Mouse (Mus musculus) right cerebral cortex, postnatal 4 days (tissue): Measurements from ENCODE around the gene Map3k14.
"Not testable (repeated sequence)": the region's sequence is repeated elsewhere in the genome, so short reads cannot be mapped to it uniquely, and the experiment has no call there.

Experiments
- DNase-seq: peaks from one replicate; pipeline ENCODE4 v3.0.0-alpha.2; 2022

The Map3k14 gene

DNA sequence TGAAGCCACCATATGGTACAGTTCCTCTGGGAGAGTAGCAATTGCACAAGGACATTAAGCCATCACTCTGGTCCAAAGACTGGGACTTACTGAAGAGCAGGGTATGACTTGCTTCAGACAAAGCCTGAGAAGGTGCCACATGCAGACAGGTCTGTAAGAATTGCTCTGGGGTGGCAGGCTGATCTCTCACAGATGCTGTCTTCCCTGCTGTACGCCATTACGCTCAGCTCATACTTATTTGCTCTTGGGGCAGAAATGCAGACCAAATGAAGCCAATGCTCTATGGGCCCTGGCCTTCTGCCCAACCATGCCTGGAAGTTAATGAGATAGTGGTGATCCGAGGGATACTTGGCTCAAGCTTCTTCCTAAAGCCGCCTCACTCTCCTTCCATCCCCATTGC is 22.4 kb downstream of the Map3k14 start:
- DNase-seq = no peak

DNA sequence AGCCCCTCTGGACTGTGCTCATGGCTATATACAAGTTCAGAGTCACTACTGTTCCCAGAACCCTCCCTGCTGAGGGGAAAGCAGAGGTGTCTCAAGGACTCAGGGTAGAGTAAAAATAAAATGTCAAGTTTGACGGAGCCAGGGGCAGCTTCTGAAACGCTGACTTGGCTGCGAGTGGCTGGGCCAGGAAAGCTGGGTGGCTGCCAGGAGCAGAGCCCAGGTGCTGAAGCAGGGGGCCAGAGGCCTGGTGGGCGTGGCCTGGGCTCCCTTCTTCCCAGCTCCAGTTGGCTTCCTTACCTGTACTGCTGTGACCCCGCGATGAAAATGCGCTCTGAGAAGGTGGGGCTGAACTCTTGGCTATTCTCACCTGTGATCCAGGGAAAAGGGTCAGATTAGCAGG is 26.5 kb downstream of the Map3k14 start:
- no peak for DNase-seq

DNA sequence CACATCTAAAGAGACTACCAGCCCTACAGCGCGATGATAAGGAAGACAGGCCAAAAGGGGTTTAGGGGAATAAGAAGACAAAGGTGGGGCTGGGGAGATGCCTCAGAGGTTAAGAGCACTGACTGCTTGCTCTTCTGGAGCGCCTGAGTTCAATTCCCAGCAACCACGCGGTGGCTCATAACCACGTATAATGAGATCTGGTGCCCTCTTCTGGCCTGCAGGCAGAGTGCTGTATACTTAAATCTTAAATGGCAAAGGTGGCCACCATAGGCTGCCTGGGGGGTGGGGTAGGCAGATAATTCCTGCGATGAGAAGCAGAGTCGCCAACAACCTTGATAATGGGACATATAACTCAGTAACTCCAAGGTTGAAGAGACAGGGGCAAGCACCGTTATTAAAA is 29.5 kb downstream of the Map3k14 start:
- DNase-seq = no peak

DNA sequence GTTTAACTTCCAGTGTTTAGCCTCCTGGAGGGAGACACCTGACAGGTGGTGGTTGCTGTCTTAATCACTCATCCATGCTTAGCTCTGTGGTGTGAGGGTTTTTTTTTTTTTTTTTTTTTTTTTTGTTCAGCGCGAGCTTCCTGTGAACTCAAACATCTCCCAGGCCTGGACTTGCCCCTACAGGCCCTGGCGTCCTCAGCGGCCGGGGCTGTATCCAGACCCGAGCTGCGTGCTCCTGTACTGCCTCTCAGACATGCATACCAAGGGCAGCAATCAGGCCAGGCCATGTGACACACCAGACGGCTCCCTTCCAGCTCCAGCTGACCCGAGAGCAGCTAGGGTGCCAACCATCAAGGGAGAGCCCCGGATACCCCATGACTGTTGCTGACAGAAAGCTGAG is 30.4 kb downstream of the Map3k14 start:
- no peak for DNase-seq

DNA sequence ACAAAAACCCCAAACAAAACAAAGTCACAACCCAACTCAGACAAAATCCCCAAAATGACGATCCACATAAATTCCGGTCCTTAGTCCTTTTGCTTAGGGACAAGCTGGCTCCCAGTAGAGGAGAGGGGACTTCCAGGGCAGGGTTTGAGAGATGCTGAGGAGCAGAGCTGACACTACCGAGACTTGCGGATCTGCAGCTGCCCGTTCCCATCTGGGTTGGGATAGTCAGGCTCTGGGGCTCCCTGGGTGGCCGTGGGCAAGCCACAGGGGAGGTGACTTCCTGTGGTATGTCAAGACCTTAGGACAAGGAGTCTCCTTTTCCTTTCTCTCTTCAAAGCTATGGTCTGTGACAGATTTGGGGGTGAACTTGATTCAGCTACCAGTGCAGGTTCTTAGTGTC is 30.8 kb downstream of the Map3k14 start:
- no peak for DNase-seq

DNA sequence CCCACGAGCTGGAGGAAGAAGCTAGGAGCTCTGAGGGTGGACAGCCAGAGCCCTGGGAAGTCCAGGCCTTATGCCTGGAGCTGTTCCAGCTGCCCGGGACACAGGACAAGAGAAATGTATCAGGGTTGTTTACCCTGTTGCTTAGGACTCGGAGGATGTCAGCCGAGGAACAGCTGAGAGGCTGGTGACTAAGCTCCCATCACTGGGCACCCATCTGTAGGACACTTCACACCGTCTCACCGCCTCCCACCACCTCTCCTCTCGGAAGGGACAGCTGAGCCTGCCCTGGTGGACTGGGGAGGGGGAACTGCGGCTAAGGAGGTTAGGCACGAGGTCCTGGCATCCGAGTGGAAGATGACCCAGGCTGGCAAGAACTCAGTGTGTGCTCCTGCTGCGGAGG is 31.6 kb downstream of the Map3k14 start:
- no peak for DNase-seq

DNA sequence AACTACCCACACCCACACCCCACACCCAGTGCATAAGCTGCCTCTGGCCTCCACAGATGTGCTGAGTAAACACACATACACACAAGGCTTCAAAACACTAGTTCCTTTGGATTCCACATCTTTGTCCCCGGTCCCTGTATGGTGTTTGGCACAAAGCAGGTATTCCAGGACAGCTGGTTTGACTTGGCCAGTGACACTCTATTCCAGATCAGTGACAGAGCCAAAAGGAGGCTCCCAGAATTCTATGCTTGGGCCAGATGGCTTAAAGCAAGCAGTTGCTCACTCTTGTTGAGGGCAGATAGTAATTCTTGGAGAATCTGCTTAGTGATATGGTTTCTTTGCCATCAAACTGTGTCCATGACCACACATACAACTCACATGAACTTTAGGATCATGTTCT is 32.8 kb downstream of the Map3k14 start:
- DNase-seq = no peak

DNA sequence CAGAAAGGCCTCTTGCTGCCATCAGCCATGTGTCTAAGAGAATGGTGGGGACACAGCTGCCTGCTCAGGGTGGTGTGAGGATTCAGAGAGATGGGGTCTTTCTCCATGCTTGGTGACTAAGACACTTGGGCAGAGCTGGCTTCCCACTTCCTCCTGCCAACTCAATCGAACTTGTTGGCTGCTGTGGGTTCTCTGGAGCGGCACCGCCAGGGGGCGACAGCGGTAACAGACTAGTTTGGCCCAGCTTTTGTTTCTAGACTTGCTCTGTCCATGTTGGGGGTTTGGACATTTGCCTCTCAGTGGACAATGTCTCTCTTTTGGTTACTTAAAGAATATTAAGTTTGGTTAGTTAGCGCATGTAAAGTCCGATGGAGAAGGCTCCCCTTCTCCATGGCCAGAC is 34.3 kb downstream of the Map3k14 start:
- DNase-seq = peak; percentile 84

DNA sequence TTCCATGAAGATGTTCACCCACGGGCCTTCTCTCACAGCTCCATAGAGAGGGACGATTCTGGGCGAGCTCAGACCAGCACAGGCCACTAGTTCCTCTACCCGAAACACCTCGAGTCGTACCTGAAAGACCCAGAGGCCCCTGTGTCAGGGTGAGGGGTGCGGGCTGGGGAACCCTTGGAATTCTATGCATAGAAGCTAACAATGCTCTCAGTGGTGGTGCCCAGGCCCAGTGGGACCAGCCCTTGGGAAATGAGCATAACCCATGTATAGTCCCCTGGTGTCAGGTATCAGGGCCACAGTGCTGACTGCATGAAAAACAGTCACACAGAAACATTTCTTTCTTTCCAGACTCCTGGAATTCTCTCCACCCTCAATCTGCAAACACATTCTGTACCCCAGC is 35.9 kb downstream of the Map3k14 start:
- DNase-seq = no peak

DNA sequence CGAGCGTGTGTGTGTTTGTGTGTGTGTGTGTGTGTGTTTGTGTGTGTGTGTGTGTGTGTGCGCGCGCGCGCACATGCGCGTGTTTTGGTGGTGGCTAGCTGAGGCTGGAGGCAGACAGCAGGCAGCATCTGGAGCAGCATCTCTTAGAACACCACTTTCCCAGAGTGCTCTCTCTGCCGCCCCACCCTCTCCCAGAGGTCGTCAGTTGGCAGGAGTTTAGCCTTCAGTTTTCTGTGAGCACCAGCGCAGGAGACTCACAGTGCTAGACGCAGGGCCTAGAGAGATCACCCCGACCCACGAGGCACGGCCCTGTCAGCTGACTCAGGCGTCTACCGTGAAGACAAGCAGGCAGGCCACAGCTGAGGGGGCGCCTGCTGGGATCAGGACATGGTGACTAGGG is 36.6 kb downstream of the Map3k14 start:
- no peak for DNase-seq

DNA sequence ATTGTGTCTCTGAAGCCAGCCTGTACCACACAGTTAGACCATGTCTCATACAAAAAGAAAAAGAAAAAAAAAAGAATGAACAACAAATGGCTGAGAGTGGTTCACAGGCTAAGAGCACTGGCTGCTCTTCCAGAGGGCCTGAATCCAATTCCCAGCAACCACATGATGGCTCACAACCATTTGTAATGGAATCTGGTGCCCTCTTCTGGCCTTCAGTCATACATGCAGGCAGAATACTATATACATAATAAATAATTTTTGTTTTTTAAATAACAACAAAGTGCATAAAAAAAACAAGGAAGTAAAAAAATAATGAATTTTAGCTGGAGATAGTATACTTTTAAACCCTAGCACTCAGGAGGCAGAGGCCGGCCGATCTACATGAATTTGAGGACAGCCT is 37.7 kb downstream of the Map3k14 start:
- no peak for DNase-seq

DNA sequence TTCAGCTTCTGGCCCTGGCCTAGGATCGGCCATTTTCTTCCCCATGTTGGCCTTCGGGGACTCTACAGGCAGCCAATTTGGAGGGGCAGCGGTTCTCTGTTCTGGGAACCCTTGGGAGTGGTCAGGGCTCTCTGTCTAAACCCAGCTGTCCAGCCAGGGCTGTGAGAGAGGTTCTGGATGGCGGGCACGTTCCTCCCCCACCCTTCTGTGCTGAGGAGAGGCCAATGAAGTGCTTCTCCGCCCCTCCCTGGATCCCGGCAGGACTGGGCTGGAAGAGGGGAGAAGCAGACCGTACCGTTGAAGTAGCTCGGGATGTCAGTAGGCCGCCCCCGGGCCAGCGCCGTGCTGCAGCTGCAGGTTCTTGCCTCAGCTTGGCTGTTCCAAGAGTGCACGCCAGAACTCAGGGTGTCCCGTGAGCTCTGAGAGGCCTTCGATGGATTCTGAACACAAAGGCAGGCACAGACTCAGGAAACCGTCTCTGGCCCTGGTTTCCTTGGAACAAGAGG is 43.3 kb downstream of the Map3k14 start:
- no peak for DNase-seq

DNA sequence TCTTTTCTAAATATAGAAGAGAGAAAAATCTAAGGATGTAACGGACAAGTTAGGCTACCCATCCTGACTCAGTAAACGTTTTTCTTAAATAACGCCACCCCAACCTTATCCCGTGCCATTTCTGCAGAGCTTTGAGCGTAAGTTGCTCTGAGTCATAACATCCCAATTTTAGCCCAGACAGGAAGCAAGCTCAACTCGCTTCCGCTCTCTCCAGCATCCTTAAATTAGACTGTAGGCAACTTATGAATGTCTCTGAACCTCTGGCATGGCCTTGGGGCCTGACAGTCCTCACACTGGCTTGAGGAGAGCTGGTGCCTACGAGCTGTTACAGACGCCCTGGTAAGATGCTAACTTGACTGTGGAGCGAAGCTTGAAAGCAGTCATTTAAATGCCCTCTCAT is 43.8 kb downstream of the Map3k14 start:
- no peak for DNase-seq

DNA sequence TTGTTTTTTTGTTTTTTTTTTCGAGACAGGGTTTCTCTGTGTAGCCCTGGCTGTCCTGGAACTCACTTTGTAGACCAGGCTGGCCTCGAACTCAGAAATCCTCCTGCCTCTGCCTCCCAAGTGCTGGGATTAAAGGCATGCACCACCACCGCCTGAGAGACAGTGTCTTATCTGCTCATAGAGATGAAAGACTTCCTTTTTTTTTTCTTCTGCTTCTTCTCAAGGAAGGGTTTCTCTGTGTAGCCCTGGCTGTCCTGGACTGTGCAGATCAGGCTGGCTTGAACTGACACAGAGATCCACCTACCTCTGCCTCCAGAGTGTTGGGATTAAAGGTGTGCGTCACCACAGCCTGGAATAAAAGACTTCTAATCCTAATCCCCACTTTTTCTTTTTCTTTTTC is 44.6 kb downstream of the Map3k14 start:
- DNase-seq = not testable (repeated sequence)

DNA sequence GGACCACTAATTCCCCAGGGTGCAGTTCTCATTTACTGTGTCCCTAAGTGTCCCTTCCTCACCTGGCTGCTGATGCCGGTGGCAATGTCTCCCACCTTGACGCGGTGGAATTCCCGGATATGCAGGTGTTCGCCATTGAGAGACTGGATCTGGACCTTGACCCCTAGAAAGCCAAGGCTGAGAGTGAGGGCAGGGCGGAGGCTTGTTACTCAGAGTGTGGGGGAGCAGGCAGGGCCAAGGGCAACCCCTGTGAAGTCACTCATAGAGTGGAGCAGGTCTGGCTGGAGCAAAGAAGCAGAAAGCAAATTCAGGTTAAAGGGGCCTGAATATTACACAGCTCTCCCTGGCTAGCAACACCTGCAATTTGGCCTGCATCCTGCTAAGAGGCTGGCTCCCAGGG is 45.8 kb downstream of the Map3k14 start:
- DNase-seq = no peak

DNA sequence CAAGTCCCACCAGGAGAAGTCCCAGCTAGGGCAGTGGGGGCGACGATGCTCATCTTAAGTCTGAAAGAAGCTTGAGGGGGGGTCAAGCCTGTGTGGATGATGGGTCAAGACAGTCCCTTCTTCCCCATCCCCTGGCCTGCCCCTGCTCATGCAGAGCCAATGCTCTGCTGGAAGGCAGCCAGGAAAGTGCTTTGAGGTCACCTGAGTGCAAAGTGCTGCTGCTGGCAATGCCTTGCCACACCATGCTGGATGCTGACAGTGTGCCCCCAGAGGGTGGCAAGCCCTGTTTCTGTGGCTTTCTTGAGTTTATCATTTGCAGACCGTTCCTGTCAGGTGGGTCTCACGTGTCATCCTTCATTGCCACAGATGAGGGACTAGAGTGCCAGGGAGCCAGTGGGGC is 47.3 kb downstream of the Map3k14 start:
- DNase-seq = no peak

DNA sequence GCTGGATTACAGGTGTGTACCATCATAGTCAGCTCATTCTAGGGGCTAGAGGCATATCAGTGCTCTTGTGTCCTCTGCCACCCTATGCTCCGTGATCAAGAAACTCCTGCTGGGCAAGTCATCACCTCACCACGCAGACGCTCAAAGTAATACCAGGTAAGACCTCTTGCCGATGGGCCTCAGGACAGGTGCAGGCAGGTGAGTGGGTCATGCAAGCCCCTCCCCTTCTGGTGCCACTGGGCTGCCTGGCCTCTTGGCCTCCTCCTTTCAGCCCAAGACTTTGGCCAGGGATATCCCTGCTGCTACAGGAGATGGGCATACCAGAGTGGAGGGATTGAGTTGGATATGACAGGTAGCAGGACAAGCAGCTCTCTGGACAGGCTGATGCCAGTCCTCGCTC is 48.0 kb downstream of the Map3k14 start:
- DNase-seq = no peak

DNA sequence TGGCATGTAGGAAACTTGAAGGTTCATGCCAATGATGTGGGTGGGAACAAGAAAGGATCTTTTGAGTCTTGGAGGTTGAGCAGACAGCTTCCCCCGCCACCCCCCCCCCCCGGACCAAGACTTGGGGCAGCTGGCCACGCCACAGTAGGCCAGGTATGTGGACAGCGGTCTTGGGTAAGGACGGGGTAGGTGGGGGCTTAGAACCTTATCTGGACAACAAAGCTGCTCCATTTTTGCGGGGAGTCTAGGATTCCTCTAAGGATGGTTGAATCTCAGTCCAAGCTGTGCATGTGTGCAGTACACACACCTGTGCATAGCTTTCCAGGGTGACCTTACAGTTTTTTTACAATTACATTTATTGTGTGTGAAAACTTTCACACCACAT is 48.8 kb downstream of the Map3k14 start:
- DNase-seq = no peak

DNA sequence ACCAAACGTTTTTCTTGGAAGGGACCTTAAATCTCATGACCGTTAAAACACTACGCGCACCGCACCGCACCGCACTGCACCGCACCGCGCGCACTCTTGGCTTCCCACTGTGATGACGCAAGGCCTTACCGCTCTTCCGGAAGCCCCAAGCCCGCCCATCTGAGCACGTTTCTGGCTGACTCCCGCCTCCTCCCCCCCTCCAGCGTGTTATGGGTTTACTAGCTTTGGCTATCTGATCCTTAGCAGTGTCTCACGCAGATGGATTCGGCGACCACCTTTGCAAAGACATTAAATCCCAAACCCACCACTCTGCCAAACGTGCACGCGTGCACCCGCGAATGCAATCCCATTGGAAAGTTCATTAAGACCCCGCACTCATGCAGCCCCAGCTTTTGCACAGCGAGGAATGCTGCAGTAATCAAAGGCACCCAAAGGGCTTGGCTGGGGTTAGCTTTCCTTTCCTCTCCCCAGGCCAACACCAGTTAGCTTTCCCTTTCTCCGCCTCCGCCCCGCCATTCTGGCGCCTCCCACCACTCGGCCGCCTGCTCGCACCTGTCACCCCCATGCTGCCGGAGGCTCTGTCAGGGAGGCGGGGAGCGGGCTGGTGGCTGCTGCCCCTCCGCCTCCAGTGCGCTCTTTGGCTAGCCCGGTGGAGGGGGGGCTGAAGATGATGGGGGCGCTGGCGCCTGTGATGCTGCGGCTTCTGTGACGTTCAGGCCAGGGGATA is 49.3 kb downstream of the Map3k14 start, which contains the start of gene Spata32:
Gene Spata32, minus strand, starts transcription at position 643 of the 727 bp plus-strand sequence.
- peak; percentile 67 for DNase-seq

DNA sequence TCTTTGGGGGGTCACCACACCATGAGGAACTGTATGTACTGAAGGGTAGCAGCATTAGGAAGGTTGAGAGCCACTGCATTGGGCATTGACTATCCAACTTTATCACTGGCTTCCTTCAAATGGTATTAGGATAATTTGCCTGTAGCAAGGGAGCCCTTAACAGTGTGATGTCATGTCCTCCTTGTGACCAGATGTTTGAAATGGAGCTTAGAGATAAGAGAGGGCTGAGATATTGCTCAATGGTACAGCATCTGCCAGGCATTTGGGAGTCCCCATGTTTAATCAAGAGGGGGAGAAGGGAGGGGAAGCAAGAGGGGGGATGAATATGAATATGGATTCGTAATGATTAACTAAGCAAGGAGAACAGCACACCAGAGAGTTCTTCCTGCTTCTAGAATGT is 51.9 kb downstream of the Map3k14 start:
- DNase-seq = no peak

DNA sequence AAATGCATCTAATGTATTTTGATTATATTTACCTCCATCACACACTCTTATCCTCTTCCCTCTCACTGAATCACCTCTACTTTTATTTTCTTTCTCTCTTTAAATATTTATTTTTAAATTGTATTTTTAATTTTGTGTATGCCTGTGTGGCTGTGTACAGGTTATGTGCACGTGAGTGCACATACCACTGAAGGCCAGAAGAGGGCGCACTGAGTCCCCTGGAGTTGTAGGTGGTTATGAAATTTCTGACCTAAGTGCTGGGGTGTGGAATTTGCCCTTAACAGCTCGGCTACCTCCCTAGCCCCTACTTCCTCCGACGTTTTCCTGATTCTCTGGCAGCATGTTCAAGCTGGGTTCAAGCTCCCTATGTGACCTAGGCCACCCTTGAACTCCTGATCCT is 53.6 kb downstream of the Map3k14 start:
- no peak for DNase-seq

DNA sequence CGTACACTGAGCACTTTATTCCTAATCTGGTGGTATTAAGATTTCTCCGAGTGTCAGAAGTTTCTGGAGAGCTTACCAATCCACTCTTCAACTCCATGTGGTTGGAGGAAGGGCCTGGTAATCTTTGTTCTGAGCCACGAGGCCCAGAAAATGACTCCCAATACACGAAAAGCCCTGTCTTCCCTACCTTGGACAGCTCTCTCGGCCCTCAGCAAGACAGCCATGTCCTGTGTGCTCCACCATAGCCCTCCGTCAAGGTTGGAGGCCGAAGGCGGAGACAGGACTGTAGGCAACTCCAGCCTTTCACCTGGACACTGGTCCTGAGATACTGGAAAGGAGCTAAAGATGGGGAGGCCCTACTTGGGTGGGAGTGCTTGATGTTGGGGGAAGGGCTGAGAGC is 57.0 kb downstream of the Map3k14 start:
- no peak for DNase-seq

DNA sequence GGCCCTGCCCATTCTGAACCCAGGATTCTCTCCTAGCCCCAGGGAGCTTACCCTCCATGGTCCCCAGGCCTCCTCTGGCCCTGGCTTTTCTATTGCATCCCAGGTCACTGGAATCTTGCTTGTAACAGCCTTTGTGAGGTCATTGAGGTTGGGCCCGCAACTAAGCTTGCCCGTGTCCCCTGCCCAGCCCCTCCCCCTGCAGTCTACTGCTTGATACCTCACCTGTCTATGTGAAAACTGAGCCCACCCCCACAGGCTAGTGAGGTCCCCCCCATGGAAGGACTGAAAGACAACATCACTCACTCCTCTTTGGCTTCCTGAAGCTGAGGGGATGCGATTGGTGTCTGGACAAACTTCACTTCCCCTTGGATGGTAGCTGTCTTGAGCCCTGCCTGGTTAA is 58.8 kb downstream of the Map3k14 start, which contains the start of gene 1700023F06Rik:
Gene 1700023F06Rik, minus strand, starts transcription at position 101 of the 400 bp plus-strand sequence.
- no peak for DNase-seq

DNA sequence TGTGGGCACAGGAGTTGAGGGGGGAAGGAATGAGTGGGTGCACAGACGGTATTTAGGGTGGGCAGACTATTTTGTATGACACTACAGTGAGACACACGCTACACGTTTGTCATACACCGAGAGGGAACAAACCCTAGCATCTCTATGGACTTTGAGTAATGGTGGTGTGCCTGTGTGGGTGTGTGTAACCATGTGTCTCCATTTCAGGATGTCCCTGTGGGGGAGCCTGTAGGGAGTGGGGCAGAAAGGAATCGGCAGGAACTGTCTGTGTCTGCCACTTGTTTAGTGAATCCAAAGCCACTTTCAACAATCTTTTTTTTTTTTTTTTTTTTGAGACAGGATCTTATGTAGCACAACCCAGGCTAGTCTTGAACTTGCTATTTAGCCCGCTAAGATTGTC is 61.1 kb downstream of the Map3k14 start:
- no peak for DNase-seq

DNA sequence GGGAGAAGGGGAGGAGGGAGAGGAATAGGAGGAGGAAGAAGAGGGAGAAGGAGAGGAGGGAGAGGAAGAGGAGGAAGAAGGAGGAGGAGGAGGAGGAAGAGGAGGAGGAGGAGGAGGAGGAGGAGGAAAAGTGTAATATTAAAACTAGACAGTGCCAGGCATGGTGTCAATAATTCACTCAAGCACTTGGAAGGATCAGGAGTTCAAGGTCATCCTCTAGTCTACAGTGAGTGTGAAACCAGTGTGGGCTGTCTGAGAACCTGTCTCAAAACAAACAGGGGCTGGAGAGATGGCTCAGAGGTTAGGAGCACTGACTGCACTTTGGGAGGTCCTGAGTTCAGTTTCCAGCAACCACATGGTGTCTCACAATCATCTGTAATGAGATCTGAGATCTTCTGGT is 64.9 kb downstream of the Map3k14 start:
- no peak for DNase-seq
